Mouse (Mus musculus) midbrain, embryonic 10.5 days (tissue): Measurements from ENCODE around the gene Sst. TPM values are rescaled to one million over a fixed set of nuclear protein-coding genes. Genes with fewer than 3 reads are reported as not detected.
A peak's percentile ranks its signal among the peaks of the same experiment; 100 is the strongest.
"Not testable (repeated sequence)": the region's sequence is repeated elsewhere in the genome, so short reads cannot be mapped to it uniquely, and the experiment has no call there.

Experiments used
- DNase-seq: peaks from one replicate; pipeline ENCODE4 v3.0.0-alpha.2; 2017; ENCODE audit warnings: low spot score
- H3K27ac ChIP-seq: fragments of 300-500 bp; sonication (generic); replicated peaks from 2 replicates; pipeline ENCODE4 v1.5.1; 2016; ENCODE audit warnings: mild to moderate bottlenecking
- H3K27me3 ChIP-seq: fragments of 300-500 bp; sonication (generic); 2 replicates; pipeline ENCODE4 v1.6.1; 2016; ENCODE audit warnings: low read depth, mild to moderate bottlenecking; ENCODE audit not compliant: poor library complexity, severe bottlenecking
- H3K36me3 ChIP-seq: fragments of 300-500 bp; sonication (generic); 2 replicates; pipeline ENCODE4 v1.6.1; 2016; ENCODE audit warnings: mild to moderate bottlenecking, moderate library complexity
- H3K4me1 ChIP-seq: fragments of 300-500 bp; sonication (generic); 2 replicates; pipeline ENCODE4 v1.6.1; 2016
- H3K4me3 ChIP-seq: fragments of 300-500 bp; sonication (generic); 2 replicates; pipeline ENCODE4 v1.5.1; 2016; ENCODE audit warnings: mild to moderate bottlenecking, moderate library complexity
- H3K9me3 ChIP-seq: fragments of 300-500 bp; sonication (generic); replicated peaks from 2 replicates; pipeline ENCODE4 v1.6.1; 2016; ENCODE audit warnings: mild to moderate bottlenecking
- WGBS: fragments of 180-500 bp; shearing (Covaris S2); methylation state at CpG from one replicate; pipeline ENCODE4 v1.1.7; 2016; 5-methylcytosine and 5-hydroxymethylcytosine counted together
- polyA plus RNA-seq: library from polyadenylated mRNA; unstranded; fragments of >200 nt; fragmentation: Nextera tagmentation; extraction: Ambion mirVana; gene quantifications from 2 replicates; pipeline ENCODE4 v1.2.1, GENCODE M21; 2016

The Sst gene
- 29.9 and 39.9 TPM in 2 replicates for polyA plus RNA-seq

DNA sequence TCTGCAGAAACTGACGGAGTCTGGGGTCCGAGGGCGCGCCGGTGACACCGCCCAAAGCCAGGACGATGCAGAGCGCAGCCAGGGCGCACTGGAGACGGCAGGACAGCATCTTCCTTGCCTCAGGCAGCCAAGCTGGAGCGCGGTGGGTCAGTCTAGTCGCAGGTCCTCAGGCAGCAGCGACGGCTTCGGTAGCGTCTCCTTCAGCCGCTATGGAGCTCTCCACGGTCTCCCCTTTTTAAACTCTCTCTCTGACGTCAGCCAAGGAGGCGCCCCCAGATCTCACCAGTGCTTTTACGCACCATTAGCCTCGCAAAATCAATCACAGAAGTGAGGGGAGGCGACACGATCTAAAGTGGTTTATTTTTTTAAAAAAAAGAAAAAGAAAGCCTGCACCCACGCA is at the start of gene Sst:
Gene Sst (minus strand): TSS at position 323 of the 400 bp plus-strand sequence.
- peaks cover 35% of the 10 kb centered on the region for H3K27me3 ChIP-seq
- peaks cover 6% of the 10 kb centered on the region for H3K4me1 ChIP-seq
- DNase-seq, result peak; percentile 14
- H3K27ac ChIP-seq, result no peak within 1 kb of the TSS; the same call in 1 of the 2 replicates
- WGBS, result 7% methylated on average over 26 of the region's 26 CpGs
- no peaks in the 10 kb centered on the region for H3K9me3 ChIP-seq
- no peaks in the 10 kb centered on the region for H3K36me3 ChIP-seq
- peak within 1 kb of the TSS; percentile 36 for H3K4me3 ChIP-seq

DNA sequence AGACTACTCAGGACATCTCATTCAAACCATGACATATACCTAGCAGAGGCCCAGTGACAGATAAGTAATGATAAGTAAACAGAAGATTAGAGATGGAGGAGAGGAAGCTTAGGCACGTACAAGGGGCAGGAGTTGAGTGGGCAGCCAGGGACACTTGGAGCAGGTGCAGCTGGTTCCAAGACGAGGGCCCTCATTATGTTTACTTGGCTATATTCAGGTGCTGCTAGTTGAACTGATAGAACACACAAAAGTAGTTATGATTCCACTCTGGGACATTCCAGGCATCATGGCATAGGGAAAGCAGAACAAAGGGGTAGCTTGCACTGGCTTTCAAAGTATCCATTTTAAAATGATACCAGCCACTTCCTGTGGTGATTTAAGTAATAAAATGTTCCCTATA is 43.6 kb upstream of the Sst start:
- H3K4me3 ChIP-seq, result no peak overlapping the region
- H3K9me3 ChIP-seq, result no peaks in the 10 kb centered on the region
- WGBS, result 86% methylated on average over 2 of the region's 2 CpGs
- H3K27me3 ChIP-seq, result no peaks in the 10 kb centered on the region
- no peaks in the 10 kb centered on the region for H3K36me3 ChIP-seq
- no peak overlapping the region for H3K27ac ChIP-seq
- no peaks in the 10 kb centered on the region for H3K4me1 ChIP-seq
- DNase-seq, result no peak

DNA sequence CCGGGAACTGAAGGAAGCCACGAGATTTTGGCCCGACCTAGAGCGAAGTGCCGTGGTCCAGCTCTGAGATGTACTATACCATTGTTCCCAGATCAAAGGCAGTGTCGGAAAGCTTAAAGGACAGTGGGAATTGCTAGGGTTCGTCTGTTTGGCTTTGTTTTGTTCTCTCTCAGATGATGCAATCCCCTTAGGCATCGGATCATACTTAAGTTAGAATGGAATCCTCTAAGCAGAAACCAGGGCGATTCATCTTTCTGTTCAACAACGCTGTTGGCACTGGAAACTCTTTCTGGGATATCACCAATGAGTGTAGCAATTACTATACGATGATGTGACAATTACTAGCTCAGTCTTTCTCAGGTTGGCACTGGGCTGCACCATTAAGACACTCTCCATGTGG is 41.5 kb upstream of the Sst start, which contains the start of gene Rtp2:
Gene Rtp2 (minus strand): TSS at position 101 of the 400 bp plus-strand sequence.
- Histone ChIP-seq H3K27me3 (no peaks in the 10 kb centered on the region), H3K9me3 (no peaks in the 10 kb centered on the region), H3K4me1 (no peaks in the 10 kb centered on the region), H3K36me3 (no peaks in the 10 kb centered on the region), H3K4me3 (no peak within 1 kb of the TSS), H3K27ac (no peak within 1 kb of the TSS)
- 76% methylated on average over 11 of the region's 11 CpGs for WGBS
- no peak for DNase-seq

DNA sequence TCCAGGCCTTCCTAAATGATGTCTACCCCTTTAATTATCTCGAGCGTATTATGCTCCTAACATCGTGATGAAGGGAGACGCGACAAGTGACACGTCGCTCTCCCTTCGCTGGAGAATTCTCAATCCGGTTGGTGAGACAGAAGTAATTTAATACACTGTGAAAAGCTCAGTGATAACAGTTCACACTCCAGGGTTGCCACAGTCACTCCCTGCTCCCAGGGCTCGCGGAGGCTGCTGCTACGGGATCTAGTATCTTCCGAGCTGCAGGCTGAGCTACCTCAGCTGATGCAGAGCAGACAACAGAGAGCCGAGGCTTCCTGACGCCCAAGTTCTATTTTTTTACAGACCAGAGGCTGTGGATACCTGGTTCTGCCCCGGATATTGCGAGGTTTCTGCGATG is 40.5 kb upstream of the Sst start:
- Histone ChIP-seq H3K9me3 (no peaks in the 10 kb centered on the region), H3K27ac (no peak overlapping the region), H3K27me3 (no peaks in the 10 kb centered on the region), H3K4me3 (no peak overlapping the region), H3K36me3 (no peaks in the 10 kb centered on the region), H3K4me1 (no peaks in the 10 kb centered on the region)
- no peak for DNase-seq
- 91% methylated on average over 18 of the region's 18 CpGs for WGBS

DNA sequence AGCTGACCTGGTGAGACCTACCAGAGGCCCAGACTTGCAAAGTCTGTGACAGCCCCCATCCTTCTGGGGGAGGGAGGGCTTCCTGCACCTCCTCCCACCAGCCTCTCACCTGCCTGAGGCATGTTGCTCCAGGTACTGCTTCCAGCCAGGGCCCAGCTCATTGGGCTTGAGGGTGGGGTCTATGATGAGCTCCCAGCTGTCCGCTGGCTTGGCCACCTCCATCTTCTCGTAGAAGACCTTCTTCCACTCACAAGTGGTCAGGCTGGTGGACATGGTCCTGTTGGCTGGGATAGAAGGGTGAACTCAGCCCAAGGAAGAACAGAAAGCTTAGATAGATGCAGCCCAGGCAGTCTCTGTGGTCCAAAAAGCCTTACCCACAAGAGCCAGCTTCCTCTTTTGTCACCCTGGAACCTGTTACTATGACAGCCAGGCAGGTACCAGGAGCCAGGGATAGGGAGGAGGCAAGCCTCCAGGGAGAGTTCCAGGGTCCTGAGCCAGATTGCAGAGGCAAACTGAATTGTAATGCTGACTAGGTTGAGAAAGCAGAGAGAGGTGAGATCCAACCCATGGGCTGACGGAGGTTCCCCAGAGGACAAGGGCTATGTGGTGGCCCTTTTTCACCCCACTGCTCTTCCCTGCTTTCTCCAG is 39.8 kb upstream of the Sst start:
- DNase-seq, result no peak

DNA sequence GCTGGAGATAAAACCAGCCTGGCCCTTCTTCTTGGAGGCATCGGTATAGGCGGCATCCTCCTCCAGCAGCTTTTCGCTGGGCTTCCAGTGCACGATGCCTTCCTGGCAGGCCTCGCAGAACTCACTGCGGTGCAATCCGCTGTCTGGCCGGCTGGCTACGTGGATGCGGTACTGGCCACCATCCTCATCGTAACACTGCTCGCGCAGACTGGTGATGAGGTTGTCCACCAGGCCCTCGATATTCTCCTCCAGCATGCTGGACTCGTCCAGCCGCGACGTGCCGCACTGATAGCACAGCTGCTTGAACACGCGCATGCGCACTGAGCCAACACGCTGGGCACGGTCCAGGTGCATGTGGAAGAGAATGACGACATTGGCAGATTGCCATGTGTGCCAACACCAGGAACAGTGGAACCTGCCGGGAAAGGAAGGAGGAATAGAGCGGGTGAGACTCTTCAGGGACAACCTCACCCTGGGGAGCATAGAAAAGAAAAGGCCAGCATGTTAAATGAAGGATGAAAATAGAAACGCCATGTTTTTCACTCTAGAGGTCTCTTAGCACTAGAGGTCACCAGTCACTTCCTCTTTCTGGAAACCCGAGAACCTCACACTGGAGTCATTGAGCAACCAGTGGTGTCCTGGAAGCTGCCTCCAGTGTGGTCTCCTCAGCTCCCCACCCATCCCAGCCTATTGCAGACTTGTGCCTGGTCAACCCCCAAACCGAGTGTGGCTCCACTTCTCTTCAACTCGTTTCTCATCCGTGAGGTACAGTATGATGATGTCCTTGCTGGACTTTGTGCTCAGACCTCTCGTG is 36.8 kb upstream of the Sst start:
- WGBS, result 94% methylated on average over 33 of the region's 33 CpGs
- H3K27ac ChIP-seq, result no peak overlapping the region
- H3K27me3 ChIP-seq, result no peaks in the 10 kb centered on the region

More for the DNA sequence above, 39.8 kb upstream of the Sst start:
- Histone ChIP-seq H3K36me3 (no peaks in the 10 kb centered on the region), H3K27ac (no peak overlapping the region), H3K9me3 (no peaks in the 10 kb centered on the region), H3K4me1 (no peaks in the 10 kb centered on the region), H3K4me3 (no peak overlapping the region), H3K27me3 (no peaks in the 10 kb centered on the region)
- WGBS, result 83% methylated on average over 3 of the region's 3 CpGs

DNA sequence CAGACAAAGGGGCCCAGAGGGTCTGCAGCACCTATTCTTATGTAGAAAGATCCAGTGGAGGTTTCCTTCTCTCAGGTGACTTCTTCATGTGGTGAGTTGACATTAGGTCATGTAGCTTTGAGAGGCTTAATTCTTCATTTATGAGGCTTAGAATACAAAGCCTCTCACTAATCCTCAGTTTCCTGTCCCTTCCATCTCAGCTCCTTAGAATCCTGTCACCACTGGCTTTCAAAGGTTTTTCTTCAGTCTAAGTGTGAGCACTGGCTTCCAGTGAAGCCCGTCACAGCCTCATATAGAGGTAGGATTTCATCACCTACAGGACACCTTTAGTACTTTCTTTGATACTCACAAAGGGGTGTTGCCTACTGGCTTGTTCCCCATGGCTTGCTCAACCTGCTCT is 32.1 kb upstream of the Sst start:
- H3K36me3 ChIP-seq, result no peaks in the 10 kb centered on the region
- no peaks in the 10 kb centered on the region for H3K4me1 ChIP-seq
- no peaks in the 10 kb centered on the region for H3K27me3 ChIP-seq
- 100% methylated on average over 1 of the region's 1 CpGs for WGBS
- no peak for DNase-seq
- H3K27ac ChIP-seq, result no peak overlapping the region
- no peak overlapping the region for H3K4me3 ChIP-seq
- H3K9me3 ChIP-seq, result no peaks in the 10 kb centered on the region

More for the DNA sequence above, 36.8 kb upstream of the Sst start:
- no peaks in the 10 kb centered on the region for H3K36me3 ChIP-seq
- no peaks in the 10 kb centered on the region for H3K9me3 ChIP-seq
- no peaks in the 10 kb centered on the region for H3K4me1 ChIP-seq
- no peak for DNase-seq
- H3K4me3 ChIP-seq, result no peak overlapping the region

DNA sequence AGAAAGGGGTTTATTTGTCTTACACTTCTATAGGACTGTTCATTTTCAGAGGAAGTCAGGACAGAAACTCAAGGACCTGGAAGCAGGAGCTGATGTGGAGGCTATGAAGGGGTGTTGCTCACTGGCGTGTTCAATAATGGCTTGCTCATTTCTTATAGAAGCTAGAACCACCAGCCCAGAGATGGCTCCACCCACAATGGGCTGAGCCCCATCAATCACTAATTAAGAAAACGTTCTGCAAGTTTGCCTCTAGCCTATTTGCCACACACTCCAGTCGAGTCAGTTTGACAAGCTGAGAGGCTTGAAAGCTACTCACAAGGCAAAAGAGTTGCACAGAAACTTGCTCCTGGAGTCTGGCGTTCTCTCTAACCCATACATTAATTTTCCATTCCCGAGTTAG is 30.9 kb upstream of the Sst start:
- Histone ChIP-seq H3K27me3 (no peaks in the 10 kb centered on the region), H3K4me3 (no peak overlapping the region), H3K4me1 (no peaks in the 10 kb centered on the region), H3K9me3 (no peaks in the 10 kb centered on the region), H3K36me3 (no peaks in the 10 kb centered on the region), H3K27ac (no peak overlapping the region)
- no peak for DNase-seq
- WGBS, result 81% methylated on average over 5 of the region's 5 CpGs

DNA sequence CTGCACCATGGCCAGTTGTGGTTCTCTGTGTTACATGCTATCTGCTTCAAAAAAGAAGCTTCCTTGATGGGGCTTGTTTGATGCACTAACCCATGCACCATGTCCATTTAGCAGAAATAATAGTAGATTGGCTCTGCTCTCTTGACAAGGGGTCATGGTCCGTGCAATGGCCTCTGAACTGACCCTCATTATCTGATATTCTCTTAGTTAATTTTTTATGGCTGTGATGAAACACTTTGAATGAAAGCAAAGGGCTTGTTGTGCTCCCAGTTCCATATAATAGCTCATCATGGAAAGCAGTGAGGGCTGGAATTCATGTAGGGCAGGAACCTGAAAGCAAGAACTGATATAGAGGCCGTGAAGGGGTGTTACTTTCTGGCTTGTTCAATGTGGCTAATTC is 28.7 kb upstream of the Sst start:
- Histone ChIP-seq H3K4me3 (no peak overlapping the region), H3K36me3 (no peaks in the 10 kb centered on the region), H3K4me1 (no peaks in the 10 kb centered on the region), H3K9me3 (no peaks in the 10 kb centered on the region), H3K27me3 (no peaks in the 10 kb centered on the region), H3K27ac (no peak overlapping the region)
- no peak for DNase-seq
- 90% methylated on average over 2 of the region's 2 CpGs for WGBS

DNA sequence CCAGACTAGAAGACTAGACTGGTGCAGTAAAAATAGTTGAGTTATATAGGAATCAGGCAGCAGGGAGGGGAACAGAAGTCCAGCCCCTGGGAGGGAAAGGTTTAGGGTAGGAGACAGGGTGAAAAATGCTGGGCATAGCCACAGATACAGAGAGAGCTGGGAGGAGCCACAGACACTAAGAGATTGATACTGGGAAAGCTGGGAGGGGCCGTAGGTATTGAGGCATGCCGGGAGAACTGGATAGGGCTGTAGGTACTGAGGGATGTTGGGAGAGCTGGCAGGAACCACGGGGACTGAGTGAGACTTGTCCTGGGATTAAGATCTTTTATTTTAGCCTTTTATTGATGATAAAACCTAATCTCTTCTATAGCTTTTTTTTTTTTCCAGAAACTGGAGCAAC is 22.6 kb upstream of the Sst start:
- Histone ChIP-seq H3K36me3 (no peaks in the 10 kb centered on the region), H3K9me3 (no peaks in the 10 kb centered on the region; the same call in 1 of the 2 replicates), H3K4me3 (no peak overlapping the region), H3K27me3 (no peaks in the 10 kb centered on the region), H3K4me1 (no peaks in the 10 kb centered on the region), H3K27ac (no peak overlapping the region)
- WGBS, result 64% methylated on average over 3 of the region's 3 CpGs
- peak; percentile 1 for DNase-seq

DNA sequence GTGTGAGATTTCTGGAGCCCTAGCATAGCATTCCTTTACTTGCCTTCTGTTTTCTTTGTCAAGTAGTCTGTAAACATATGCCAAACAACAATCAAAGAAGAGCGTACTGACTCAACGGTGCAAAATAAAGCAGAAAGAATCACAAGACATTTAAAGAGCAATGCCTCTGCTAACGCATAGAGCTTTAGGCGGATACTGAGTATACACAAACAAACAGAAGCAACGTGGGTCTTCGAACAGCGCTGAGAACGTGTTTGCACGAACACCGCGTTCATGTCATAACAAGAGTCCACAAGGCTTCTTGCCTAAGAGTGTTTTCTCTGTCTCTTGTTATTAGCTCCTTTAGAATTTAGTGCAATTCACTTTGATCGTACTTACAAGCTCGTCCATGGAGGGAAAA is 22.0 kb upstream of the Sst start:
- H3K27me3 ChIP-seq, result no peaks in the 10 kb centered on the region
- H3K4me3 ChIP-seq, result no peak overlapping the region
- H3K36me3 ChIP-seq, result no peaks in the 10 kb centered on the region
- 86% methylated on average over 13 of the region's 13 CpGs for WGBS
- no peaks in the 10 kb centered on the region for H3K4me1 ChIP-seq
- DNase-seq, result peak; percentile 6
- H3K27ac ChIP-seq, result no peak overlapping the region
- H3K9me3 ChIP-seq, result no peaks in the 10 kb centered on the region; the same call in 1 of the 2 replicates

DNA sequence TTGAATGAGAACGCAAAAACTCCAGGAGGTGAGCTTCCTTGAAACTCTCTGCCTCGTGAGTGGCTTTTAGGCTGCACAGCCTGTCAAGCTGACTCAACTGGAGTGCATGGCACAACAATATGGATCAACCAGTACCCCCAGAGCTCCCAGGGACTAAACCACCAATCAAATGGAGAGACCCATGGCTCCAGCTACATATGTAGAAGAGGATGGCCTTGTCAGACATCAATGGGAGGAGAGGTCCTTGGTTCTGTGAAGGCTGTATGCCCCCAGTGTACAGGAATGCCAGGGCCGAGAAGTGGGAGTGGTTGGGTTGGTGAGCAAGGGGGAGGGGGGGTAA is 18.2 kb upstream of the Sst start:
- H3K36me3 ChIP-seq, DNase-seq: not testable (repeated sequence)
- 85% methylated on average over 3 of the region's 3 CpGs for WGBS

More for the DNA sequence above, 18.2 kb upstream of the Sst start:
- H3K27me3 ChIP-seq, H3K27ac ChIP-seq, H3K4me3 ChIP-seq, H3K4me1 ChIP-seq, H3K9me3 ChIP-seq: not testable (repeated sequence)
